Mouse (Mus musculus): Measurements from ENCODE around the gene Rhox12. TPM values are rescaled to one million over a fixed set of nuclear protein-coding genes. Genes with fewer than 3 reads are reported as not detected.

The Rhox12 gene
- total RNA-seq (2023), result not detected

DNA sequence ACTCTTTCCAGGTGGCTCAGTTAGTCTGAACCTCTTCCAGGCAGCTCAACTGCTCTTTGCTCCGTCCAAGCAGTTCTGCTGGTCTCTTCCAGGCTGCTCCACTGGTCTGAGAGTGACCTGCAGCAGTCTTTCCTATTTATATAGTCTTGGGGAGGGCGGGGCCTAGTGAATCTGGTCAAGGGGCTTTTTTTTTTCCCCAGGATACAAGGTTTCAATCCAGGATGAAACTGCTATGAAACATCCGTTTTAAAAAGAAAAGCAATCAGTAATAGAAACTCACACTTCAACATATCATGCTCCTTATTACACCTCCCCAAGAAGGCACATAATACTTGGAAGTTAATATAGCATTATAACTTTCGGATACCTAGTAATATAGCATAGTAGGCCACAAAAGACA, at the start of gene Rhox12:
Gene Rhox12, minus strand, starts transcription at position 101 of the 400 bp plus-strand sequence.

GRCm38 (mm10) chrX:38120982-38121381, 10.3 kb upstream of the Rhox12 start, which contains the start of gene Rhox13:
Rhox13 (plus strand) TSS chrX:38121219.

GRCm38 (mm10) chrX:38085041-38085440, 25.7 kb downstream of the Rhox12 start, which contains the start of gene Rhox11:
Rhox11 (minus strand) TSS chrX:38085141.

DNA sequence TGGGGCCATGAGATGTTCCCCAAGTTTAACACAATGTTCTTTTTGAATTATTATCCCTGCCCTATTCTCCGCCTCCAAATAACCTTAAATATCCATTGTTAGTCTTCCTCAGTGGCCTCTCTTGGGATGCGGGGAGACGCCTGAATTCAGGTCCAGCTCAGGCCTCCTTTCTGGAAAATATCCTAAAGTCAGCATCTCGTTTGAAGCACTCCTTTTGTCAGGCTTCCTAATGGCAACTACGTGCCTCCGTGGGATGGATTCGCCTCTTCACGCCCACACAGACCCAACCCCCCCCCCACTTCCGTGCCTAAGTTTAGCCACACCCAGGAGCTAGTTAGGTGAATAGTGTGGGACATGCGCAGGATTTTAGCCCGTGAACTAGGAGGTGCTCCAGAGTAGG, 44.5 kb downstream of the Rhox12 start, which contains the start of gene Rhox10:
Gene Rhox10, plus strand, starts transcription at position 301 of the 400 bp plus-strand sequence.

Other genes starting within 250 kb of the Rhox12 start
- not detected for gene Rhox8, start 232.0 kb downstream of the Rhox12 start, total RNA-seq (2023)
- not detected for gene Rhox7b, start 213.7 kb downstream of the Rhox12 start, total RNA-seq (2023)
- not detected for gene Rhox9, start 209.1 kb downstream of the Rhox12 start, total RNA-seq (2023)
- gene Btg1-ps1, start 92.1 kb downstream of the Rhox12 start, total RNA-seq (2023), result not detected
- gene Btg1-ps2, start 67.8 kb downstream of the Rhox12 start, total RNA-seq (2023), result not detected
- not detected for gene Rhox10, start 44.4 kb downstream of the Rhox12 start, total RNA-seq (2023)
- gene Rhox11, start 25.8 kb downstream of the Rhox12 start, total RNA-seq (2023), result not detected
- gene Rhox13, start 10.3 kb upstream of the Rhox12 start, total RNA-seq (2023), result not detected
- 10 to 100 TPM; 16.4 to 18.8 TPM for gene Zbtb33, start 78.9 kb upstream of the Rhox12 start, total RNA-seq (2023)
- not detected for gene Tmem255a, start 141.5 kb upstream of the Rhox12 start, total RNA-seq (2023)
- gene Atp1b4, start 205.3 kb upstream of the Rhox12 start, total RNA-seq (2023), result not detected

Measured in neutrophil, adult 83 days (primary cell).